Mouse (Mus musculus): ENCODE data around the gene Dyx1c1. TPM values are rescaled to one million over a fixed set of nuclear protein-coding genes. Genes with fewer than 3 reads are reported as not detected.

Gene Dyx1c1
- polyA plus RNA-seq (2012; ENCODE audit: insufficient read depth, insufficient read length, low replicate concordance, missing spikeins), result not detected in 2 replicates

DNA sequence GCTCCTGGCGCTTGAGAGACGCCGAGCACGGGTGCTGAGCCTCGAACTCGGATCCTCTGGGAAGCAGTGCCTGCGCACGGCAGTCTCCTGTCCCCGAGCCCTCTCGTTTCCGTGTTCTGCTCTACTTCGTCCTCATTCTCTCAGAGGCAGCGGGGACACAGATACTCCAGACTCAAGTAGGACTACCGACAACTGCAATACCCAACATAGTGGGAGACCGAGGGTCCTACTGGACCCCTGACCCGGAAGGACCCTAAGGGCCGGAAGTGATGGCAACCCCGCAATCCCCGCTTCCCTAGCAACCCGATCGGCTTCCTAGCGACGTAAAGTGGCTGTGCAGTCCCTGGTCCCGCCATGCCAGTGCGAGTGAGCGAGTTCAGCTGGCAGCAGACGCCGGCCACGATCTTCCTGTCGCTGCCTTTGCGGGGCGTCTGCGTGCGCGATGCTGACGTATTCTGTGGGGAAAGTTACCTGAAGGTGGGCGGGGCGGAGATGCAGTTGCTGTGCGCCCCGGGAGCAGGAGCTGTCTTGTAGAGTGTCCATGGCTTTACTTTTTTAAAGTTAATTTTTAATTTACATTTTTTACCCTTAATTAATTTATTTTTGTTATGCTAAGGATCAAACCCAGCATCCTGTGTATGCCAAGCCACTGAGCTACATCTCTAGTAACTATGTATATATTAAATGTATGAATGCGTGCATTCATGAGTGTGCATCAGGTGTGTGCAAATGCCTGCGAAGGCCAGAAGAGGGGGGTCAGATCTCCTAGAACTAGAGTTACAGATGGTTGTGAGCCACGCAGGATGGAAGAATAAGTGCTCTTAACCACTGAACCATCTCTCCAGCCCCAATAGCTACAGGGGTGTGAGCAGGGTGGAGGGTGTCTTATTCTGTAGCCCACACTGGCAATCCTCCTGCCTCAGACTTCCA is at the start of gene Dyx1c1, which contains the start of gene Gm44503:
Gene Dyx1c1 (plus strand): TSS at position 265 of the 930 bp plus-strand sequence.
Gene Gm44503 (plus strand): TSS at position 332 of the 930 bp plus-strand sequence.
- no peak within 1 kb of the TSS for H3K27ac ChIP-seq (ENCODE audit: insufficient read depth, low read depth, low read length)

DNA sequence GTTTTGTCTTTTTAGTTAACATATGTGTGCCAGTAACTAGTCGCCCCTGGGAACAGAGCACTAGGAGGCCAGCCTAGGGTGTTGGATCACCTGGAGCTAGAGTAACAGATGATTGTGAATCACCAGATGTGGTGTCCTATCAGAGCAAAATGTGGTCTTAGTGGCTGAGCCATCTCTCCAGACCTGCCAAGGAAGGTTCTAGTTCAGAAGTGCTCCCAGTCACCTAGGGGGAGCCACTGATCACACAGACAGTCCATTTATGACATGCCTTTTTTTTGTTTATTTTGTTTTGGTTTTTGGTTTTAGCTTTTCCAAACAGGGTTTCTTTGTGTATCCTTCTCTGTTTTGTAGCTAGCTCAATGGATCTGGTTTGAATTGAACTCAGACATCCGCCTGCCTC is 47.2 kb upstream of the Dyx1c1 start:
- Histone ChIP-seq H3K27ac (ENCODE audit: insufficient read depth, low read depth, low read length) (no peak overlapping the region), H3K4me3 (ENCODE audit: insufficient read depth, low read depth, low read length) (no peak overlapping the region), H3K4me1 (ENCODE audit: control insufficient read depth, insufficient read depth, low read length) (peaks cover 2% of the 10 kb centered on the region; the same call in 1 of the 2 replicates)
- no peak for TF ChIP-seq CTCF (IDR thresholded peaks at IDR 0.05; ENCODE audit: insufficient read depth, low read depth, low read length)
- WGBS, result 91% methylated on average over 2 of the region's 2 CpGs

More for the DNA sequence above, at the start of gene Dyx1c1, which contains the start of gene Gm44503:
- Histone ChIP-seq H3K4me3 (ENCODE audit: insufficient read depth, low read depth, low read length) (peak within 1 kb of the TSS; percentile 56), H3K4me1 (ENCODE audit: control insufficient read depth, insufficient read depth, low read length) (no peaks in the 10 kb centered on the region)
- peak; percentile 42; the same call in 1 of the 2 replicates for TF ChIP-seq POLR2A (IDR thresholded peaks at IDR 0.05; ENCODE audit: insufficient read depth, low read depth, low read length)
- TF ChIP-seq CTCF (IDR thresholded peaks at IDR 0.05; ENCODE audit: insufficient read depth, low read depth, low read length), result no peak
- 2% methylated on average over 43 of the region's 43 CpGs for WGBS

DNA sequence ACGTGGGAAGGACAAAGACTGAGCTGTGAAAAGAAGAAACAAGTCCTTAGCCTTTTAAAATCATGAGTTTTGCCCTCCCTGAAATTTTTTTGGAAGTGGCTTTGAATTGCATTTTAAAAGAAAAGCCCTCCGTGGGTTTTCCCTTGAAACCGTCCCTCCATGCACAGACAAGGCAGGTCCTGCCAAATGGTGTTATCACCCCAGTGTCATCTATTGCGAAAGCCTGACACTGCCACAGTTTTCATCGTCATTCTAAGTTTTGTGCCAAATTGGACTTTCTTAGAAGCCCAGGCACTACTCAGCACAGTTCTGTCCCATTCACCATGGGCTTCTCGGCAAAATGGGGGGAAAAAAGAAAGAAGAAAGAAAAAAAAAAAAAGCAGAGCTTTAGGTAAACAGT is 45.0 kb upstream of the Dyx1c1 start:
- 50% methylated on average over 6 of the region's 6 CpGs for WGBS

DNA sequence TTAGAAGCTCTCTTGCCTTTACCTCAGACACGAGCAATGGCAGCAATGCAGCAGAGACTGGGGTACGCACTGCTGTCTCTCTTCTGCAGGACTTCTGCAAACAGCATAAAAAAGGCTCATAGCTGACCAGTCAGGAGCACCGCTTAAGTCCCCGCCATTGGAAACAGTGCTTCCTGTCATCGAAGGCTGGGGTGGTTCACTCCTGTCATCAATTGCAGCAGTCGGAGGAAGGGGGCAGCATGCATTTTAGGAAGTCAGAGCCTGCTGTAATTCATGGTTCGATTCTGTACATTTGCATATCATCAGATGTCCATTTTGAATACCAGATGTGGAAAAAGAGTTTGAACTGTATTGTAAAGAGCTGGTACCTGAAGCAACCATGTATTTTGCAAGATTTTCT is 42.9 kb upstream of the Dyx1c1 start:
- Histone ChIP-seq H3K4me3 (ENCODE audit: insufficient read depth, low read depth, low read length) (no peak overlapping the region), H3K4me1 (ENCODE audit: control insufficient read depth, insufficient read depth, low read length) (peaks cover 2% of the 10 kb centered on the region; the same call in 1 of the 2 replicates), H3K27ac (ENCODE audit: insufficient read depth, low read depth, low read length) (no peak overlapping the region)
- TF ChIP-seq POLR2A (IDR thresholded peaks at IDR 0.05; ENCODE audit: insufficient read depth, low read depth, low read length) (no peak), CTCF (IDR thresholded peaks at IDR 0.05; ENCODE audit: insufficient read depth, low read depth, low read length) (no peak)
- 69% methylated on average over 7 of the region's 7 CpGs for WGBS

More for the DNA sequence above, 45.0 kb upstream of the Dyx1c1 start:
- H3K27ac ChIP-seq (ENCODE audit: insufficient read depth, low read depth, low read length), result no peak overlapping the region
- peaks cover 2% of the 10 kb centered on the region; the same call in 1 of the 2 replicates for H3K4me1 ChIP-seq (ENCODE audit: control insufficient read depth, insufficient read depth, low read length)
- no peak overlapping the region for H3K4me3 ChIP-seq (ENCODE audit: insufficient read depth, low read depth, low read length)
- no peak for TF ChIP-seq CTCF (IDR thresholded peaks at IDR 0.05; ENCODE audit: insufficient read depth, low read depth, low read length)

DNA sequence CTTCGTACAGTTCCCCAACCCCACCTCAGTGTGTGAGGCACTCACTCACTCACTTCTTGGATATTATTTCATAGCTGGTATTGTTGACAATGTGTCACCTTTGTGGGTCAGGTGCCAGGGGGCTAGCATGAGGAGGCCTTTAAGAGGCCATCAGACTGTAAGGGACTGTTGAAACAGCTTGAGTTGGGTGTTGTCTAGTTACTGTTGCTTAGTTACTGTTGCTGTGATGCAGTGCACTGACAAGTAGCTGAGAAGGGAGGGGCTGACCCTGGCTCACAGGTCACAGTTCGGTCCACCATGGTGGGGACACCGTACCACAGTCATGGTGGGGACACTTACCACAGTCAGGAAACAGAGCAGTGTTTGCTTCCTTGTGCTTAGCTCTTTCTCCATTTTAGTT is 35.5 kb upstream of the Dyx1c1 start:
- Histone ChIP-seq H3K4me3 (ENCODE audit: insufficient read depth, low read depth, low read length) (no peak overlapping the region), H3K27ac (ENCODE audit: insufficient read depth, low read depth, low read length) (no peak overlapping the region), H3K4me1 (ENCODE audit: control insufficient read depth, insufficient read depth, low read length) (peaks cover 7% of the 10 kb centered on the region)
- 96% methylated on average over 3 of the region's 3 CpGs for WGBS
- no peak for TF ChIP-seq POLR2A (IDR thresholded peaks at IDR 0.05; ENCODE audit: insufficient read depth, low read depth, low read length)
- TF ChIP-seq CTCF (IDR thresholded peaks at IDR 0.05; ENCODE audit: insufficient read depth, low read depth, low read length), result no peak

DNA sequence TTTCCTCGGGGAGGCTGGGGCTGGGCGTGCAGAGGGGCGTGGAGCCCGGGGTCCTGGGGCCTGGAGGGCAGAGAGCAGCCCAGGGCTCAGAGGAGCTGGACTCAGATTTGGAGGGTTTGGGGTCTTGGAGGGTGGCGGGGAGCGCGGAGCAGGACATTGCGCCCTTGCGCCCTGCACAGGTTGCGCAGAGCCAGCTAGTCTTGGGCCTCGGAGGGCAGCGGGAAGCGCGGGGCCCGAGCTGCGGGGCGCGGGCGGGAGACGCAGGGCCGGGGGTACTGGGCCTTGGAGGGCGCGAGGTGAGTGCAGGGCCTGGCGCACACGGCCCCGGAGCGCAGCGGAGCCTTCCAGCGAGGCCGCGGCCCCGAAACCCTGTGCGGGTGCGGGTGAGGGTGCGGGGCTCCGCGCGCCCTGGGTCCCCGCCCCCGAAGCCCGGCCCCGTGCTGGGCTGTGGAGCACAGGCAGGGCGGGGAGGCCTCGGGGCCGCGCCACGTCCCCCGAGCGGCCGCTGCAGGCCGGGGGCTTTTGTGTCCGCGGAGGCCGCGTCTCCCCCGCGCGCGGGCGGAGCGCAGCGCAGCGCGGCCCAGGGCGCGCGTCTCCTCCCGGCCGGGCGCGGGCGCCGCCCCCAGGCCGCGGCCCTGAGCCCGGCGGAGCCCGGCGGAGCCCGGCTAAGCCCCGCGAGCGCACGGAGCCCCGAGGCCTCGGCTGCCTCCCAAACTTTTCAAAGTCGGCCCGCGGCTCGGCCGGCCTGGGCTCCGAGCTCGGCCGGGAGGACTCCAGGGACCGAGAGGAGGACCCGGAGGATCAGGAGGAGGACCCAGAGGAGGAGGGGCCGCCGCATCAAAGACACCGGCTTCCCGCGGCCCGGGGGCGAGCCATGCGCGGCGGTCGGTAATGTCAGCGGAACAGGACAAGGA is 33.3 kb upstream of the Dyx1c1 start, which contains the start of gene Pygo1:
Gene Pygo1 (plus strand): TSS at position 625 of the 914 bp plus-strand sequence.
- no peak for TF ChIP-seq CTCF (IDR thresholded peaks at IDR 0.05; ENCODE audit: insufficient read depth, low read depth, low read length)
- peak; percentile 21; the same call in 1 of the 2 replicates for TF ChIP-seq POLR2A (IDR thresholded peaks at IDR 0.05; ENCODE audit: insufficient read depth, low read depth, low read length)
- peak within 1 kb of the TSS; percentile 68 for H3K4me3 ChIP-seq (ENCODE audit: insufficient read depth, low read depth, low read length)
- peak within 1 kb of the TSS; percentile 35; the same call in 1 of the 2 replicates for H3K27ac ChIP-seq (ENCODE audit: insufficient read depth, low read depth, low read length)
- peaks cover 7% of the 10 kb centered on the region for H3K4me1 ChIP-seq (ENCODE audit: control insufficient read depth, insufficient read depth, low read length)
- under 1% methylated on average over 108 of the region's 108 CpGs for WGBS

DNA sequence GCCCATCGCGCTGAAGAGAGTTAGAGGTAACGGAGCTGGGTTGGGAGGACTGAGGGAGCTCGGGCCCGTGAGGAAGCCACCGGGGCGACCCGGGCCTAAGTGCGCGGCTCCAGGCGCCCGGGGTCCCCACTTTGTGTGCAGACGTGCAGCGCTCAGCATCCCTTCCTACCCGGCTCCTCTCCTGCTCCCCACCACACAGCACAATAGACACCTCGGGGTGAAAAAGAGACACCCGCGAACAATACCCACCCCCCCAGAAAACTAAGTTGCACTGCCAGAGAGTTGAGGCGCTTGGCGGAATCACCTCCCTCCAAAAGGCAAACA is 32.7 kb upstream of the Dyx1c1 start:
- peak overlapping the region; percentile 68 for H3K4me3 ChIP-seq (ENCODE audit: insufficient read depth, low read depth, low read length)
- peaks cover 7% of the 10 kb centered on the region for H3K4me1 ChIP-seq (ENCODE audit: control insufficient read depth, insufficient read depth, low read length)
- TF ChIP-seq CTCF (IDR thresholded peaks at IDR 0.05; ENCODE audit: insufficient read depth, low read depth, low read length) (no peak), POLR2A (IDR thresholded peaks at IDR 0.05; ENCODE audit: insufficient read depth, low read depth, low read length) (no peak)
- peak overlapping the region; percentile 35; the same call in 1 of the 2 replicates for H3K27ac ChIP-seq (ENCODE audit: insufficient read depth, low read depth, low read length)
- WGBS, result under 1% methylated on average over 20 of the region's 20 CpGs

DNA sequence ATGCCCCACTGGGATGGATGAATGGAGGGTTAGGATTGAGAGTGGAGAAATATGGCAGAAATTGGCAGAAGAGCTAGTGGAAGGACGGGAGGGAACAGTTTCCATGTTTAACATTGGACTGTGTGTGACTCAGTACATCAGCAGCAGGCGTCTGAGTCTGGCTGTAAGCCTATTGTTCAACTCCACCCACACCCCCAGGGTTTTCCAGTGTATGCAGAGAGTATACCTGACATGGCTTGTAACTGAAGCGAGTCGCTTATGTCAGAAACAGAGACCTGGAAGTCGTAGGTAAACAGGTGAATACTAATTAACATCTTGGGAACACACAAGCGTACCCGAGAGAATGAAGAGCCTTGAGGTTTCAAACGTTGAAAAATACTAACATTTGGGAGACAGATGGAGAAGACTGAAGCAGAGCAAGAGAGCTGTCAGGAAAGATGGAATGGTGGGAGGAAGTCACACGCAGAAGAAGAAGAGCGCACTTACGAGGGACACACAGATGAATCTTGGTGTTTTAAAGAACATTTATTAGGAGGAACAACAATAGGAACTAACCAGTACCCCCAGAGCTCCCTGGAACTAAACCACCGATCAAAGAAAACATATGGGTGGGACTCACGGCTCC is 27.3 kb upstream of the Dyx1c1 start:
- Histone ChIP-seq H3K4me1 (ENCODE audit: control insufficient read depth, insufficient read depth, low read length) (peaks cover 7% of the 10 kb centered on the region), H3K4me3 (ENCODE audit: insufficient read depth, low read depth, low read length) (no peak overlapping the region), H3K27ac (ENCODE audit: insufficient read depth, low read depth, low read length) (no peak overlapping the region; the same call in 1 of the 2 replicates)
- WGBS, result 56% methylated on average over 13 of the region's 13 CpGs
- TF ChIP-seq CTCF (IDR thresholded peaks at IDR 0.05; ENCODE audit: insufficient read depth, low read depth, low read length) (no peak), POLR2A (IDR thresholded peaks at IDR 0.05; ENCODE audit: insufficient read depth, low read depth, low read length) (no peak)
